7 mouse cellular contexts compared by ENCODE assay signal in genomic region chr1:151428263-151429221, GRCm38 (mm10). TPM values are rescaled to one million over a fixed set of nuclear protein-coding genes. Genes with fewer than 3 reads are reported as not detected.
DNase-seq lines count a peak whose midpoint lies in the region; ATAC-seq lines count a peak whose summit lies in the region.

Swt1 (minus strand) TSS chr1:151428455.
Trmt1l (plus strand) TSS chr1:151428542.

- H3K4me2 ChIP-seq in embryonic facial prominence, embryonic 11.5 days (ENCODE audit: low read depth, low read length): peak within 1 kb of the TSS; percentile 50
- peak within 1 kb of the TSS; percentile 71 for H3K4me2 ChIP-seq in midbrain, embryonic 13.5 days (replicated peaks)

- peak; percentile 97 for DNase-seq in adrenal gland, postnatal 14 days
- peak; percentile 100 for DNase-seq in embryonic facial prominence, embryonic 11.5 days (ENCODE audit: low spot score)
- DNase-seq in kidney, adult 11 months: peak; percentile 99
- DNase-seq in limb, embryonic 10.5 days (ENCODE audit: low spot score): peak; percentile 95
- DNase-seq in spleen, adult 12 weeks (ENCODE audit: low spot score): peak; percentile 95

- H3K9me3 ChIP-seq in embryonic facial prominence, embryonic 11.5 days (replicated peaks; ENCODE audit: control insufficient read depth, low read length): no peaks in the 10 kb centered on the region
- H3K9me3 ChIP-seq in limb, embryonic 10.5 days (replicated peaks): no peaks in the 10 kb centered on the region
- H3K9me3 ChIP-seq in midbrain, embryonic 13.5 days: no peaks in the 10 kb centered on the region

- peak within 1 kb of the TSS; percentile 90 for H3K9ac ChIP-seq in embryonic facial prominence, embryonic 11.5 days (replicated peaks; ENCODE audit: low read length)
- peak within 1 kb of the TSS; percentile 96 for H3K9ac ChIP-seq in midbrain, embryonic 13.5 days (replicated peaks)

- peak within 1 kb of the TSS; percentile 88 for H3K4me3 ChIP-seq in embryonic facial prominence, embryonic 11.5 days (ENCODE audit: low read depth, low read length)
- H3K4me3 ChIP-seq in limb, embryonic 10.5 days: peak within 1 kb of the TSS; percentile 93
- peak within 1 kb of the TSS; percentile 94 for H3K4me3 ChIP-seq in midbrain, embryonic 13.5 days (replicated peaks)

- peak; percentile 99 for ATAC-seq in embryonic facial prominence, embryonic 11.5 days (replicated peaks; ENCODE audit: insufficient number of reproducible peaks, low FRiP score, low TSS enrichment, low read depth)
- peak; percentile 95 for ATAC-seq in granulocyte monocyte progenitor cell, adult 5-6 weeks (replicated peaks; ENCODE audit: poor library complexity, severe bottlenecking)
- peak; percentile 100 for ATAC-seq in midbrain, embryonic 13.5 days

- H3K4me1 ChIP-seq in embryonic facial prominence, embryonic 11.5 days (ENCODE audit: control insufficient read depth, insufficient read depth, low read length): peaks cover 2% of the 10 kb centered on the region; the same call in 1 of the 2 replicates
- H3K4me1 ChIP-seq in limb, embryonic 10.5 days: peaks cover 12% of the 10 kb centered on the region
- H3K4me1 ChIP-seq in midbrain, embryonic 13.5 days (replicated peaks): peaks cover 30% of the 10 kb centered on the region

- under 1% methylated on average over 74 of the region's 74 CpGs for WGBS in embryonic facial prominence, embryonic 11.5 days
- under 1% methylated on average over 74 of the region's 74 CpGs for WGBS in limb, embryonic 10.5 days
- 0% methylated on average over 74 of the region's 74 CpGs for WGBS in midbrain, embryonic 13.5 days

- peak within 1 kb of the TSS; percentile 87 for H3K27ac ChIP-seq in embryonic facial prominence, embryonic 11.5 days (replicated peaks; ENCODE audit: low read depth, low read length)
- peak within 1 kb of the TSS; percentile 96 for H3K27ac ChIP-seq in limb, embryonic 10.5 days
- peak within 1 kb of the TSS; percentile 96 for H3K27ac ChIP-seq in midbrain, embryonic 13.5 days

- H3K36me3 ChIP-seq in embryonic facial prominence, embryonic 11.5 days (replicated peaks; ENCODE audit: control insufficient read depth, insufficient read depth, low read depth, low read length): no peaks in the 10 kb centered on the region
- peaks cover 8% of the 10 kb centered on the region for H3K36me3 ChIP-seq in limb, embryonic 10.5 days
- H3K36me3 ChIP-seq in midbrain, embryonic 13.5 days: no peaks in the 10 kb centered on the region

- H3K27me3 ChIP-seq in embryonic facial prominence, embryonic 11.5 days (ENCODE audit: control insufficient read depth, insufficient read depth, low read length): no peaks in the 10 kb centered on the region
- no peaks in the 10 kb centered on the region for H3K27me3 ChIP-seq in limb, embryonic 10.5 days (ENCODE audit: low read depth, poor library complexity, severe bottlenecking)
- no peaks in the 10 kb centered on the region for H3K27me3 ChIP-seq in midbrain, embryonic 13.5 days

RNA-seq across cellular contexts. Expression of gene Swt1, which starts in this region (rescaled TPM):
- 20.2 and 24.4 TPM in 2 replicates for total RNA-seq in adrenal gland, postnatal 14 days (2021)
- polyA plus RNA-seq in embryonic facial prominence, embryonic 11.5 days (2014; fragmentation: Nextera tagmentation; extraction: Ambion mirVana): 21.9 and 22.8 TPM in 2 replicates
- 20.3 and 39.4 TPM in 2 replicates for total RNA-seq in granulocyte monocyte progenitor cell, adult 5-6 weeks (2014; fragmentation: Nextera tagmentation)
- 15.3 and 24.4 TPM in 2 replicates for total RNA-seq in granulocyte monocyte progenitor cell, adult 5-6 weeks (2017)
- polyA plus RNA-seq in limb, embryonic 10.5 days (2016; fragmentation: Nextera tagmentation; extraction: Ambion mirVana): 18.3 and 19.1 TPM in 2 replicates
- polyA plus RNA-seq in midbrain, embryonic 13.5 days (2015; fragmentation: Nextera tagmentation; extraction: Ambion mirVana): 21.4 and 27.8 TPM in 2 replicates

RNA-seq across cellular contexts. Expression of gene Trmt1l, which starts in this region (rescaled TPM):
- total RNA-seq in adrenal gland, postnatal 14 days (2021): 26.9 and 28.9 TPM in 2 replicates
- 43.5 and 45.8 TPM in 2 replicates for polyA plus RNA-seq in embryonic facial prominence, embryonic 11.5 days (2014; fragmentation: Nextera tagmentation; extraction: Ambion mirVana)
- total RNA-seq in granulocyte monocyte progenitor cell, adult 5-6 weeks (2014; fragmentation: Nextera tagmentation): 35.6 and 38.1 TPM in 2 replicates
- 19.1 and 24.3 TPM in 2 replicates for total RNA-seq in granulocyte monocyte progenitor cell, adult 5-6 weeks (2017)
- 45.2 and 50.7 TPM in 2 replicates for polyA plus RNA-seq in limb, embryonic 10.5 days (2016; fragmentation: Nextera tagmentation; extraction: Ambion mirVana)
- polyA plus RNA-seq in midbrain, embryonic 13.5 days (2015; fragmentation: Nextera tagmentation; extraction: Ambion mirVana): 51.8 and 56.0 TPM in 2 replicates

Comparison
In these comparisons a context has a peak if more than half of its experiments do, and no peak if none do; other contexts are left out.
1. Peak in every context shown above with its lines: DNase-seq, ATAC-seq, H3K4me3 ChIP-seq and H3K27ac ChIP-seq.